Mouse (Mus musculus) hindbrain, embryonic 14.5 days (tissue): ENCODE data around the gene Pcsk5. TPM values are rescaled to one million over a fixed set of nuclear protein-coding genes. Genes with fewer than 3 reads are reported as not detected.

Source experiments
- ATAC-seq: fragments of 200-750 bp; cut with Nextera tagmentation; 2 replicates; pipeline ENCODE4 v1.8.0; 2017; ENCODE audit warnings: moderate number of reproducible peaks, mild to moderate bottlenecking, moderate TSS enrichment, moderate library complexity; ENCODE audit not compliant: low FRiP score
- DNase-seq: peaks from one replicate; pipeline ENCODE4 v3.0.0-alpha.2; 2015; ENCODE audit warnings: low spot score
- H3K27ac ChIP-seq: fragments of 300-500 bp; sonication (generic); 2 replicates; pipeline ENCODE4 v1.5.1; 2014; ENCODE audit warnings: mild to moderate bottlenecking, moderate library complexity
- H3K27me3 ChIP-seq: fragments of 300-500 bp; sonication (generic); 2 replicates; pipeline ENCODE4 v1.6.1; 2014; ENCODE audit warnings: mild to moderate bottlenecking, low read length, mixed read lengths; ENCODE audit not compliant: control insufficient read depth, insufficient read depth
- H3K36me3 ChIP-seq: fragments of 300-500 bp; sonication (generic); replicated peaks from 2 replicates; pipeline ENCODE4 v1.6.1; 2014; ENCODE audit not compliant: control insufficient read depth, insufficient read depth
- H3K4me1 ChIP-seq: fragments of 300-500 bp; sonication (generic); replicated peaks from 2 replicates; pipeline ENCODE4 v1.6.1; 2014; ENCODE audit warnings: antibody characterized with exemption, low read length, mixed read lengths; ENCODE audit not compliant: control insufficient read depth, insufficient read depth
- H3K4me2 ChIP-seq: fragments of 300-500 bp; sonication (generic); replicated peaks from 2 replicates; pipeline ENCODE4 v1.6.1; 2014; ENCODE audit warnings: mild to moderate bottlenecking, moderate library complexity
- H3K4me3 ChIP-seq: fragments of 300-500 bp; sonication (generic); replicated peaks from 2 replicates; pipeline ENCODE4 v1.5.1; 2014; ENCODE audit warnings: mild to moderate bottlenecking, low read length
- H3K9ac ChIP-seq: fragments of 300-500 bp; sonication (generic); 2 replicates; pipeline ENCODE4 v1.6.1; 2014
- H3K9me3 ChIP-seq: fragments of 300-500 bp; sonication (generic); 2 replicates; pipeline ENCODE4 v1.6.1; 2016; ENCODE audit warnings: low read length; ENCODE audit not compliant: control insufficient read depth
- WGBS: fragments of 180-500 bp; shearing (Covaris S2); extraction: QIAGEN DNeasy Blood & Tissue Kit; methylation state at CpG from one replicate; pipeline ENCODE4 v1.1.7; 2014; 5-methylcytosine and 5-hydroxymethylcytosine counted together
- polyA plus RNA-seq: library from polyadenylated mRNA; unstranded; fragments of >200 nt; fragmentation: Nextera tagmentation; extraction: Ambion mirVana; gene quantifications from 2 replicates; pipeline ENCODE4 v1.2.1, GENCODE M21; 2014

The Pcsk5 gene
- polyA plus RNA-seq, 1 experiment from 2014 or later = 10.6 TPM

GRCm38 (mm10) chr19:17715281-17715955 is 122.0 kb downstream of the Pcsk5 start:
- Histone ChIP-seq H3K4me3 (no peak overlapping the region), H3K4me1 (no peaks in the 10 kb centered on the region), H3K36me3 (no peaks in the 10 kb centered on the region), H3K4me2 (no peak overlapping the region), H3K27ac (no peak overlapping the region), H3K9ac (no peak overlapping the region), H3K9me3 (no peaks in the 10 kb centered on the region), H3K27me3 (no peaks in the 10 kb centered on the region)
- DNase-seq (no peak), ATAC-seq (peak; percentile 69; the same call in 1 of the 2 replicates)
- 77% methylated on average over 9 of the region's 9 CpGs for WGBS

GRCm38 (mm10) chr19:17691626-17692025 is 145.8 kb downstream of the Pcsk5 start:
- Histone ChIP-seq H3K27me3 (no peaks in the 10 kb centered on the region), H3K4me3 (no peak overlapping the region), H3K9ac (no peak overlapping the region), H3K9me3 (no peaks in the 10 kb centered on the region), H3K27ac (no peak overlapping the region), H3K4me1 (no peaks in the 10 kb centered on the region), H3K36me3 (no peaks in the 10 kb centered on the region), H3K4me2 (no peak overlapping the region)
- DNase-seq (no peak), ATAC-seq (no peak)
- 89% methylated on average over 6 of the region's 6 CpGs for WGBS

GRCm38 (mm10) chr19:17678371-17678770 is 159.1 kb downstream of the Pcsk5 start:
- no peak for ATAC-seq
- H3K9me3 ChIP-seq = no peaks in the 10 kb centered on the region
- no peaks in the 10 kb centered on the region for H3K27me3 ChIP-seq
- DNase-seq = no peak
- 91% methylated on average over 7 of the region's 7 CpGs for WGBS
- no peak overlapping the region for H3K9ac ChIP-seq
- no peak overlapping the region for H3K4me3 ChIP-seq
- no peak overlapping the region for H3K4me2 ChIP-seq
- H3K4me1 ChIP-seq = no peaks in the 10 kb centered on the region
- H3K36me3 ChIP-seq = no peaks in the 10 kb centered on the region
- no peak overlapping the region for H3K27ac ChIP-seq

GRCm38 (mm10) chr19:17662676-17663075 is 174.8 kb downstream of the Pcsk5 start:
- Histone ChIP-seq H3K4me1 (no peaks in the 10 kb centered on the region), H3K27me3 (no peaks in the 10 kb centered on the region), H3K36me3 (no peaks in the 10 kb centered on the region), H3K27ac (no peak overlapping the region), H3K9me3 (no peaks in the 10 kb centered on the region), H3K4me3 (no peak overlapping the region), H3K4me2 (no peak overlapping the region), H3K9ac (no peak overlapping the region)
- no peak for ATAC-seq
- WGBS = 65% methylated on average over 3 of the region's 3 CpGs
- peak; percentile 38 for DNase-seq

GRCm38 (mm10) chr19:17662271-17662670 is 175.2 kb downstream of the Pcsk5 start:
- no peaks in the 10 kb centered on the region for H3K27me3 ChIP-seq
- ATAC-seq (no peak), DNase-seq (no peak)
- no peaks in the 10 kb centered on the region for H3K9me3 ChIP-seq
- H3K27ac ChIP-seq = no peak overlapping the region
- no peaks in the 10 kb centered on the region for H3K4me1 ChIP-seq
- H3K9ac ChIP-seq = no peak overlapping the region
- no peak overlapping the region for H3K4me2 ChIP-seq
- no peak overlapping the region for H3K4me3 ChIP-seq
- whole genome bisulfite sequencing = 70% methylated on average over 6 of the region's 6 CpGs
- H3K36me3 ChIP-seq = no peaks in the 10 kb centered on the region

- Histone ChIP-seq H3K9me3 (no peaks in the 10 kb centered on the region), H3K9ac (no peak overlapping the region), H3K27me3 (no peaks in the 10 kb centered on the region), H3K4me1 (no peaks in the 10 kb centered on the region), H3K4me3 (no peak overlapping the region), H3K4me2 (no peak overlapping the region), H3K27ac (no peak overlapping the region), H3K36me3 (no peaks in the 10 kb centered on the region)
- no peak for ATAC-seq
- WGBS = 82% methylated on average over 3 of the region's 3 CpGs
- DNase-seq = no peak
Measured at GRCm38 (mm10) chr19:17659321-17659720, 178.1 kb downstream of the Pcsk5 start.

GRCm38 (mm10) chr19:17650831-17651502 is 186.5 kb downstream of the Pcsk5 start:
- Histone ChIP-seq H3K27me3 (no peaks in the 10 kb centered on the region), H3K9ac (no peak overlapping the region), H3K9me3 (no peaks in the 10 kb centered on the region), H3K4me1 (peaks cover 6% of the 10 kb centered on the region; the same call in 1 of the 2 replicates), H3K4me2 (no peak overlapping the region), H3K4me3 (no peak overlapping the region), H3K27ac (no peak overlapping the region), H3K36me3 (no peaks in the 10 kb centered on the region)
- DNase-seq = no peak
- peak; percentile 82 for ATAC-seq
- WGBS = 36% methylated on average over 5 of the region's 5 CpGs

GRCm38 (mm10) chr19:17649967-17650366 is 187.5 kb downstream of the Pcsk5 start:
- Histone ChIP-seq H3K4me1 (peaks cover 6% of the 10 kb centered on the region; the same call in 1 of the 2 replicates), H3K4me2 (no peak overlapping the region), H3K9me3 (no peaks in the 10 kb centered on the region), H3K9ac (no peak overlapping the region), H3K27ac (no peak overlapping the region), H3K36me3 (no peaks in the 10 kb centered on the region), H3K4me3 (no peak overlapping the region), H3K27me3 (no peaks in the 10 kb centered on the region)
- 76% methylated on average over 3 of the region's 3 CpGs for WGBS
- ATAC-seq (no peak), DNase-seq (no peak)

GRCm38 (mm10) chr19:17643128-17643797 is 194.2 kb downstream of the Pcsk5 start:
- Histone ChIP-seq H3K27me3 (no peaks in the 10 kb centered on the region), H3K4me3 (no peak overlapping the region), H3K9me3 (no peaks in the 10 kb centered on the region), H3K27ac (no peak overlapping the region), H3K9ac (no peak overlapping the region), H3K4me2 (no peak overlapping the region), H3K36me3 (no peaks in the 10 kb centered on the region), H3K4me1 (no peaks in the 10 kb centered on the region)
- DNase-seq (no peak), ATAC-seq (no peak)
- 66% methylated on average over 3 of the region's 3 CpGs for WGBS
